Mouse (Mus musculus) brain, embryonic 14.5 days (tissue): ENCODE results near the gene Actn2.

ENCODE experiments used
- CTCF ChIP-seq: fragments of 200-500 bp; IDR thresholded peaks from 2 replicates; pipeline ENCODE4 v1.5.1; 2012; ENCODE audit warnings: inconsistent platforms, mild to moderate bottlenecking, moderate library complexity, borderline replicate concordance; ENCODE audit not compliant: insufficient read depth, insufficient read length; ENCODE audit errors: extremely low read depth
- POLR2A ChIP-seq: fragments of 200-500 bp; IDR thresholded peaks from 2 replicates; pipeline ENCODE4 v1.6.1; 2012; ENCODE audit warnings: mild to moderate bottlenecking, inconsistent platforms, borderline replicate concordance; ENCODE audit not compliant: poor library complexity, insufficient read depth, insufficient read length, severe bottlenecking; ENCODE audit errors: extremely low read depth

GRCm38 (mm10) chr13:12317191-12317765 lies 23.3 kb downstream of the Actn2 start:
- no peak for TF ChIP-seq CTCF
- no peak for TF ChIP-seq POLR2A
